Mouse (Mus musculus): ENCODE data around the gene Olfr799. TPM values are rescaled to one million over a fixed set of nuclear protein-coding genes. Genes with fewer than 3 reads are reported as not detected.

Gene Olfr799
- polyA plus RNA-seq, 1 experiment: not detected

DNA sequence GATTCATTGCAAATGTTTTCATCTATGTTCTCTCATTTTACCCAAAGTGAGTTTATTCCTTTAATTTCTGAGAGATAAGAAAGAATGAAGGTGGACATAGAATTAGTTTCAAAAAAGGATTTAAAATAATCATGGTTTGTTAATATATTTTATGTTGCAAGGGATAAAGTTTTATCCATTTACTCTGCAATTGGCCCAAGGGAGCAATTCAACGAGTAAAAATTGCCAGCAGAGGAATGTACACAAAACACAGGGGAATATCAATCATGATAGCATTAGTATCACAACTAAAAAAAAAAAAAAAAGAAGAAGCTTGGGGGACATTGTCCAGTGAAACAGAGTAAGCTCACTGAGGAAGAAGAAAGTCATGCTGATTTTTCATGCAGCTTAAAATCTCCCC lies 50.8 kb downstream of the Olfr799 start, which contains the start of gene Olfr802:
TSS of gene Olfr802 (minus strand) at position 101 of the 400 bp plus-strand sequence.
- TF ChIP-seq POLR2A (IDR thresholded peaks at IDR 0.05; ENCODE audit: low read depth, low read length) (no peak), CTCF (conservative IDR thresholded peaks at IDR 0.05; ENCODE audit: insufficient read depth, insufficient read length, low read depth, low read length) (no peak)
- Histone ChIP-seq H3K4me3 (ENCODE audit: insufficient read depth, low read depth, low read length) (no peak within 1 kb of the TSS), H3K27ac (ENCODE audit: insufficient read depth, low read depth, low read length) (no peak within 1 kb of the TSS), H3K36me3 (ENCODE audit: control insufficient read depth, insufficient read depth, low read length) (no peaks in the 10 kb centered on the region), H3K4me1 (ENCODE audit: control insufficient read depth, insufficient read depth, low read length) (no peaks in the 10 kb centered on the region), H3K27me3 (replicated peaks; ENCODE audit: control insufficient read depth, insufficient read depth, low read length) (no peaks in the 10 kb centered on the region)
- no peak for DNase-seq
- 70% methylated on average over 1 of the region's 1 CpGs for WGBS

DNA sequence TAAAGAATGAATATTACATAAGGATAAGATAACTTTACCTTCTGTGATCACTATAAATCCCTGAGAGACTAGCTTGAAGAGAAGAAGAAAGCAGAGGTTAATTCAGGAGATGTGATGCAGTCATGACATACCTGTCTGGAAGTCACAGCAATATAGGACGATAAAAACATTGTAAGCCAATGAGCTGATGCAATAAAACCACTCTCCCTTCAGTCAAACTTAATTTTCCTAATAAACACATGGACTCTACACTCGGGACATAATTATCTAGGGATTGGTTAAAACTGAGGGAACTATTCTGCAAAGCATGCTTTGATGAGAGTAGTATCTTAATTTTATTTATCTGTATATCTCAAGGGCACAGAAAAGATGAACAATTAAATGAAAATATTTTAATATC lies 56.9 kb downstream of the Olfr799 start, which contains the start of gene Olfr803:
TSS of gene Olfr803 (minus strand) at position 101 of the 400 bp plus-strand sequence.
- no peak for TF ChIP-seq CTCF (conservative IDR thresholded peaks at IDR 0.05; ENCODE audit: insufficient read depth, insufficient read length, low read depth, low read length)
- no peak for TF ChIP-seq POLR2A (IDR thresholded peaks at IDR 0.05; ENCODE audit: low read depth, low read length)
- H3K4me1 ChIP-seq (ENCODE audit: control insufficient read depth, insufficient read depth, low read length): no peaks in the 10 kb centered on the region
- WGBS: 70% methylated on average over 2 of the region's 2 CpGs
- H3K4me3 ChIP-seq (ENCODE audit: insufficient read depth, low read depth, low read length): no peak within 1 kb of the TSS
- DNase-seq: no peak
- H3K27ac ChIP-seq (ENCODE audit: insufficient read depth, low read depth, low read length): no peak within 1 kb of the TSS
- no peaks in the 10 kb centered on the region for H3K27me3 ChIP-seq (replicated peaks; ENCODE audit: control insufficient read depth, insufficient read depth, low read length)
- no peaks in the 10 kb centered on the region for H3K36me3 ChIP-seq (ENCODE audit: control insufficient read depth, insufficient read depth, low read length)

Other genes starting within 250 kb of the Olfr799 start
- gene Olfr785, start 232.1 kb upstream of the Olfr799 start, polyA plus RNA-seq (2012; rRNA removed): not detected in 2 replicates
- gene Olfr786, start 210.2 kb upstream of the Olfr799 start, polyA plus RNA-seq (2012; rRNA removed): not detected in 2 replicates
- gene Olfr787, start 175.6 kb upstream of the Olfr799 start, polyA plus RNA-seq (2012; rRNA removed): not detected in 2 replicates
- not detected in 2 replicates for gene Olfr788, start 166.5 kb upstream of the Olfr799 start, polyA plus RNA-seq (2012; rRNA removed)
- gene Olfr789, start 152.7 kb upstream of the Olfr799 start, polyA plus RNA-seq (2012; rRNA removed): not detected in 2 replicates
- not detected in 2 replicates for gene Olfr790, start 139.0 kb upstream of the Olfr799 start, polyA plus RNA-seq (2012; rRNA removed)
- not detected in 2 replicates for gene Olfr791, start 115.7 kb upstream of the Olfr799 start, polyA plus RNA-seq (2012; rRNA removed)
- not detected in 2 replicates for gene Olfr792, start 98.3 kb upstream of the Olfr799 start, polyA plus RNA-seq (2012; rRNA removed)
- gene Olfr794, start 69.8 kb upstream of the Olfr799 start, polyA plus RNA-seq (2012; rRNA removed): not detected in 2 replicates
- not detected in 2 replicates for gene Olfr796, start 24.9 kb upstream of the Olfr799 start, polyA plus RNA-seq (2012; rRNA removed)
- not detected in 2 replicates for gene Olfr798, start 9.6 kb upstream of the Olfr799 start, polyA plus RNA-seq (2012; rRNA removed)
- not detected in 2 replicates for gene Olfr800, start 20.2 kb downstream of the Olfr799 start, polyA plus RNA-seq (2012; rRNA removed)
- gene Olfr801, start 36.4 kb downstream of the Olfr799 start, polyA plus RNA-seq (2012; rRNA removed): not detected in 2 replicates
- gene Olfr802, start 50.7 kb downstream of the Olfr799 start, polyA plus RNA-seq (2012; rRNA removed): not detected in 2 replicates
- gene Olfr803, start 56.8 kb downstream of the Olfr799 start, polyA plus RNA-seq (2012; rRNA removed): not detected in 2 replicates
- not detected in 2 replicates for gene Olfr804, start 65.7 kb downstream of the Olfr799 start, polyA plus RNA-seq (2012; rRNA removed)
- gene Olfr805, start 91.9 kb downstream of the Olfr799 start, polyA plus RNA-seq (2012; rRNA removed): not detected in 2 replicates
- gene Olfr806, start 104.4 kb downstream of the Olfr799 start, polyA plus RNA-seq (2012; rRNA removed): not detected in 2 replicates
- not detected in 2 replicates for gene Olfr807, start 120.3 kb downstream of the Olfr799 start, polyA plus RNA-seq (2012; rRNA removed)
- not detected in 2 replicates for gene Olfr808, start 128.0 kb downstream of the Olfr799 start, polyA plus RNA-seq (2012; rRNA removed)
- gene Olfr809, start 137.2 kb downstream of the Olfr799 start, polyA plus RNA-seq (2012; rRNA removed): not detected in 2 replicates
- gene Olfr810, start 157.4 kb downstream of the Olfr799 start, polyA plus RNA-seq (2012; rRNA removed): not detected in 2 replicates
- gene Olfr811, start 166.9 kb downstream of the Olfr799 start, polyA plus RNA-seq (2012; rRNA removed): not detected in 2 replicates
- not detected in 2 replicates for gene Olfr812, start 208.6 kb downstream of the Olfr799 start, polyA plus RNA-seq (2012; rRNA removed)
- not detected in 2 replicates for gene Olfr813, start 217.9 kb downstream of the Olfr799 start, polyA plus RNA-seq (2012; rRNA removed)
- gene Olfr814, start 242.4 kb downstream of the Olfr799 start, polyA plus RNA-seq (2012; rRNA removed): not detected in 2 replicates

All from kidney, adult 2 months (tissue).